Mouse (Mus musculus): ENCODE results near the gene Atpaf1.

Atpaf1 gene

DNA sequence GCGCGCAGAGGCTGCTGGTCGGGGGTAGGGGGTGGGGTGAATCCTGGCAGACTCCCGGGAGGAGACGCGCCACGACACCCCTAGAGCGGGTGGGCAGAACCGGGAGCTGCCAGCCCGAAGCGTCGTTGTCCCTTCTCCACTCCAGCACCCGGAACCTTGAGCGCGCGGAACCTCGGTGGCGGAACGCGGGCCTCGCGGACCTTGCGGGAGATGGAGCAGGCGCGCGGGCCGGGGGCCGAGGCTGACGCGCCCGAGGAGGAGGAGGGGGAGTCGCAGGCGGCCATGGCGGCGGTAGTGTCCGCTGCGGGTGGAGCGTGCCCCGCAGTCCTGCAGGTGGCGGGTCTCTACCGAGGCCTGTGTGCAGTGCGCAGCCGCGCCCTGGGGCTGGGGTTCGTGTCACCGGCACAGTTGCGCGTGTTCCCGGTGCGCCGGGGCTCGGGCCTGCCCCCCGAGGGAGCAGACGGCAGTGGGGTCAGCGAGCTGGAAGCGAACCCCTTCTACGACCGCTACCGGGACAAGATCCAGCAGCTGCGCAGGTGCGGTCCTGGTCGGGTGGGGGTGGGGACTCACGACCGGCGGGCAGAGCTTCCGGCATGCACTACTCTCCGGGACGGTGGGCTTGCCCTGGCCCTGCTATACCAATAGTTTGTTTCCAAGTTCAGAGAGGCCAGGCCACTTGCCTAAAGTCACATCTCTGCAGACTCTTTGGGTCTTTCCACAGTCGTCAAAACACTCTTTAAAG, at the start of gene Atpaf1:
Atpaf1 (plus strand) TSS at position 44 of the 742 bp plus-strand sequence.
- DNase-seq (ENCODE audit: inconsistent age in 2 of 2, low spot score in 1 of 2): peak; percentile 85 to 93

DNA sequence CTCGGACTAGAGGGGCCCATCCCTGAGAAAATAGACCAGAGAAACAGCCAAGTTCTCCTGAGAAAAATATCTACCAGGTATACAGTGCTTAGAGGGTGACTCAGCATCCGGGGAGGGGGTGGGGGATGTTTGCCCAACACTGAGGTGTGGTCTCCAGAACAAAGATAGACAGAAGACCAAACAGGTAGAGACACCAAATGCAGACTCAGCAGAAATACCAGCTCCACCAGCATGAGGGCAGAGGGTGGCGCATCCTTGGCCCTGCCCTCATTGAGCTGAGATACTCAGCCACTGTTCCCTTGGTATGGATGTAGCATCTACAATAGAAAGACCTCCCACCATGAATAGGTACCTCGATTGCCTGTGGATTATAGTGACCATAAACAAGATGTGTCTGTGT, 49.7 kb upstream of the Atpaf1 start:
- peak in 1 of 2 experiments; percentile 12 for DNase-seq (ENCODE audit: inconsistent age in 2 of 2, low spot score in 1 of 2)

DNA sequence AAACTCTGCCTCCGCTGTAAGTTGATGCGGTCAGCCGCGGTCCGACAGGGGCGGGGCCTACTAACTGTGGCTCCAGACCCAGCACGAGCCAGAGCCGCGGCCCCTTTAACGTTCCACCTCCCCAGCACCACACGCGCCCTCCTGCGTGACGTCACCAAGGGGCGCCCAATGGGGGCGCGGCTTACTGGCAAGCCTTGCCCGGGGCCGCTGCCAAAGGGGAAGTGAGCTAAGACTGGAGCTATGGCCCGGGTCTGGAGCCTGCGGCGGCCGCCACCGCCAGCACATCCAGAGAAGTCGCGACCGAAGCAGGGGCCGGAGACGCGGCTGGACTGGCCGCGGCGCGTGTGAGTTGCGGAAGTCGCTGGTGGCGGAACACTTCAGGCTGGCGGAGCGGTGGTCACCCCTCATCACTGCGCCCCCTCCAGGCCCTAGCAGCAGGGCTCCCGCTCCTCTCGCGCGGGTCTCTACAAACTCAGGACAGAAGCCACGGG, 47.0 kb upstream of the Atpaf1 start, which contains the start of gene Efcab14:
Efcab14 (plus strand) TSS at position 194 of the 491 bp plus-strand sequence.
- DNase-seq (ENCODE audit: inconsistent age in 2 of 2, low spot score in 1 of 2): peak; percentile 99

DNA sequence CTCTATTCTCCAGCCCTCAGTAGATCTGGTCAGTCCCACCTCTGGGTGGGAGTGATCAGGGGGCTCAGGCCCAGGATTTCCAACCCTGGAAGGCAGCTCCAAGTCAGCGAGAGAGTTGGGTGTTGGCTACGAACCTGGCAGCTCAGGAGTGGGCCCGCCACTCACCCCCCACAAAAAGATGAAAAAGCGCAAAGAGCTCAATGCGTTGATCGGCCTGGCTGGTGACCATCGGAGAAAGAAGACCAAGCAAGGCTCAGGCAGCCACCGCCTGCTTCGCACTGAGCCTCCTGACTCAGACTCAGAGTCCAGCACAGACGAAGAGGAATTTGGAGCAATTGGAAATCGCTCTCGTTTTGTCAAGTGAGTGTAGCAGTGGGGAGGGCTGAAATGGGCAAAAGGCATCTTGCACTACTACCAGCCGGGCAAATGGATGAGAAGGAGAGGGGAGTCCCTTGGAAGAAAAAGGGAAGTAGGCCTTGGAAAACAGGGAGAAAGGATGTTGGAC, 46.1 kb upstream of the Atpaf1 start:
- peak; percentile 45 to 76 for DNase-seq (ENCODE audit: inconsistent age in 2 of 2, low spot score in 1 of 2)

DNA sequence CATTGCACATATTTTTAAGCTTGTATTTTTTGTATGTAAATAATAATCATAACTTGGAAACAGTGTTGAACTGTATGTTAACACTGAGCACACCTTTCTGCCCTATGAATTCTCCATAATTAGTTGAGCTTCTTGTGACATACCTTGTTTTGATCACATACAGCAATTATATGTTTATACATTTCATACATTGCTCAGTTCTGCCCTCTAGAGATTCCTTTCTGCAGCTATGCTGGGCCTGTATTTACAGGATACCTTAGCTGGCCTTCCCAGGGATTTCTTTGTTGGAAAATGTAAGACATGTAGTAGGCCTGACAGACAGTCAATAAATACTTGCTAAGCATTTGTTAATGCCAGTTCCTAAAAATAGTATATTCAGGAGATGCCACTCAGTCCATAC, 42.0 kb upstream of the Atpaf1 start:
- DNase-seq (ENCODE audit: inconsistent age in 2 of 2, low spot score in 1 of 2): no peak

DNA sequence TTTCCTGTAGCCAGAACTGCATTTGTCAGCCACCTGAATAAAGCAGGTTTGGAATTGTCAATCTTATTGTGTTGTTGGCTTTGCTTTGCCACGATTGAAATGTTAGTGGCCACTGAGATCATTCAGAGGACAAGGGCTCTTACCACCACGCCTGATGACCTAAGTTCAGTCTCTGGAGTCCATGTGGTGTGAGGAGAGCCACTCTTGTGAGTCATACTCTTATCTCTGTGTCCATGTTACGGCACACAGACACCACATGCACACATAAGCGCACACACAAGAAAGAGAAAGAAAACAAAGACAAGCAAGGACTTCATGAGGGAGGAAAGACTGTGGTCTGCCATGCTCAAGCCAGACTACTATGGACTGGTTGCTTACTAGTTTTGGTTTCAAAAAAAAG, 41.5 kb upstream of the Atpaf1 start:
- DNase-seq (ENCODE audit: inconsistent age in 2 of 2, low spot score in 1 of 2): peak; percentile 29 to 68

DNA sequence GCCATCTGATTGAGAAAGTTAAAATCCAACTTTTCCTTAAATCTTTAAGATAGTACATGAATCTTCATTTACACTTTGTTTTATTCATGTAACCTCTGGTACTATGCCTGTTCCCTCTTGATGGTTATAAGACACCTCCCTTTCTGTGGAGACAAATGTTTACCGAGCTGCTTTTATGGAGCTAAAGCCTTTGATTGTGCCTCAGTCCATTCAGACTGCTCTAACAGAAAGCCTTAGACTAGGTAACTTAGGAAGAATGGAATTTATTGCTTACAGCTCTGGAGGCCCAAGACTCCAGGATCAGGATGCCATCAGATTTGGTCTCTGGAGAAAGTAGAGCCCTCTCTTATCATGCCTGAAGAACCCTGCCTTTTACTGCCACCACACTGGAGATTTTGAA, 36.4 kb upstream of the Atpaf1 start:
- DNase-seq (ENCODE audit: inconsistent age in 2 of 2, low spot score in 1 of 2): no peak

DNA sequence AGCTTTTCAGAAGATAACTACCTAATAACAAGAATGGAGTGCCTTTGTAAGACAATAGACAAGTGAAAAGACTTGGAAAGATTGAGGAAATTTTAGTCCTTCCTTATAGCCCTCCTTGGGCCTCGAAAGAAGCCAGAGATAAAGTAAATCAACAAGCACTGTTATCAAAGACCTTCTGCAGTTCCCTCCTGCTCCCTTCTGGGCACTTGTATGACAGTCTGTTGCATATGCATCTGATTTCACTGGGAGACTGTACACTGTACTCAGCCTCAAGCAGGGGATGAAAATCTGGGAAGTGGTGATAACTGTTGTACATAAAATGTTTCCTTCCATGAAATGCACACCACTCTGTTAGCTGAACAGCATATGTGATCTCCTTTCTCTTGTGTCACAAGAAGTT, 35.3 kb upstream of the Atpaf1 start:
- DNase-seq (ENCODE audit: inconsistent age in 2 of 2, low spot score in 1 of 2): no peak

DNA sequence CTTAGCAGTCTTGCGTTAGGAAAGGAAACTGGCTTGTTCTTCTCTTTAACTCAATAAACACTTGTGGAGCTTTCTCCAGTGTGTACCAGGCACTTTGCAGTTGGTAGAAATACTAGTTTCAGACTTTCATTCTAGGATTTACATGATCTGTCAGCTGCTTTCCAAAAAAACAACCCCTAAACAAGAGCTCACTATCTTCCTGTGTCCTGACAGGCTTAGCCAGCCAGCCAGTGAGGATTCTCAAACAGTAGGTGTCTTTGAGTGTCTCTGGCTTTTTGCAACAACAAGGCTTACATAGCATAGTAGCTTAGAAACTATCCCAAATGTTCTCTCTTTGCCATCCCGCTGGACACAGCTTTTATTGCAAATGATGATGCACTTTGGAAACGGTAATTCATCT, 30.5 kb upstream of the Atpaf1 start:
- DNase-seq (ENCODE audit: inconsistent age in 2 of 2, low spot score in 1 of 2): no peak

DNA sequence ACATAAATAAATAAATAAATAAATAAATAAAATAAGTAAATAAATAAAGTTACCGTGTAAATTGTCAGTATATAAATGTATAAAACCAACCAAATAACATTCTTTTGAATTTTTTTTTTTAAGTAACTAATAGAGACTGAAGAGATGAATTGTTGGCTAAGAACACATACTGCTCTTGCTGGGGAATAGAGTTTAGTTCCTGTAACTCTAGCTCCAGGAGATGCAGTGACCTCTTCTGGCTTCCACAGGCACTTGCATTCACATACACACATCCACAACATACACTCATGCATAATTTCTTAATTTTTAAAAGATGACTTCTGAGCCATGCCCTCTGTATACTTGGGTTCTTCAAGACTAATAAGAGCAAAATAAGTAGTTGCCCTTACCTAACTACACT, 29.8 kb upstream of the Atpaf1 start:
- no peak for DNase-seq (ENCODE audit: inconsistent age in 2 of 2, low spot score in 1 of 2)

DNA sequence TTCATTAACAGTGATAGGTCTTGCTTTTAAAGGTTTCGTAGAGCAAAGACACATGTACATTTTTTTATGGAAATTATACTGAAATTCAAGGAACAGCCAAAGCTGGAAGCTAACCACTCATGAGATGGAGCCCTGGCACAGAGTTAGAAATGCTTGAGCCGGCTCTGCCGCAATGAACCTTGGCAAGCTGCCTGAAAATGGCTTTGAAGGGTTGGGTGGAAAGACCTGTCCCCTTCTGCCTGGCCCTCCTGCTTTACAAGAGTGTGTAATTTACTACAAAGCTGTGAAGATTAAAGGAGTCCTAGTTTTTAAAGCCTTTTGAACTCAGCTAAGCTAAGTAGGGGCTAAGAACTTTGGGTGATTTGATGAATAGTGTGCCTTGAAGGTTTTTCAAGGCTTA, 23.4 kb upstream of the Atpaf1 start:
- peak; percentile 70 to 88 for DNase-seq (ENCODE audit: inconsistent age in 2 of 2, low spot score in 1 of 2)

DNA sequence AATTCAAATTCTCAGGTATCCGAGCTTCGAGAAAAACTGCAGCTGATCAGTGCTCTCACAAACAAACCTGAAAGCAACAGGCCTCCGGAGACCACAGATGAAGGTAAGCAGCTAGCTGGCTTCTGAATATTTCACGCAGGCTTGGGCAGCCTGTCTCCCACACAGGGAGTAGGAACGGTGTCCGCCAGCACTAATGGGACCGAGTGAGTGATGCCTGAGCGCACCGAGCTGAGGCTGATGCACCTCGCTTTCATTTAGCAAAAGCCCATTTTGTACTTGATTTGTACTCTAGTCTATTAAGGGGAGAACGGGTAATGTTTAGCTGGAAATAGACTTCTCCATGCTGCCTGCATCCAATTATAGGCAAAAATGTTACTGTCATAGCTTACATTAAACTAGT, 20.0 kb upstream of the Atpaf1 start:
- no peak for DNase-seq (ENCODE audit: inconsistent age in 2 of 2, low spot score in 1 of 2)

DNA sequence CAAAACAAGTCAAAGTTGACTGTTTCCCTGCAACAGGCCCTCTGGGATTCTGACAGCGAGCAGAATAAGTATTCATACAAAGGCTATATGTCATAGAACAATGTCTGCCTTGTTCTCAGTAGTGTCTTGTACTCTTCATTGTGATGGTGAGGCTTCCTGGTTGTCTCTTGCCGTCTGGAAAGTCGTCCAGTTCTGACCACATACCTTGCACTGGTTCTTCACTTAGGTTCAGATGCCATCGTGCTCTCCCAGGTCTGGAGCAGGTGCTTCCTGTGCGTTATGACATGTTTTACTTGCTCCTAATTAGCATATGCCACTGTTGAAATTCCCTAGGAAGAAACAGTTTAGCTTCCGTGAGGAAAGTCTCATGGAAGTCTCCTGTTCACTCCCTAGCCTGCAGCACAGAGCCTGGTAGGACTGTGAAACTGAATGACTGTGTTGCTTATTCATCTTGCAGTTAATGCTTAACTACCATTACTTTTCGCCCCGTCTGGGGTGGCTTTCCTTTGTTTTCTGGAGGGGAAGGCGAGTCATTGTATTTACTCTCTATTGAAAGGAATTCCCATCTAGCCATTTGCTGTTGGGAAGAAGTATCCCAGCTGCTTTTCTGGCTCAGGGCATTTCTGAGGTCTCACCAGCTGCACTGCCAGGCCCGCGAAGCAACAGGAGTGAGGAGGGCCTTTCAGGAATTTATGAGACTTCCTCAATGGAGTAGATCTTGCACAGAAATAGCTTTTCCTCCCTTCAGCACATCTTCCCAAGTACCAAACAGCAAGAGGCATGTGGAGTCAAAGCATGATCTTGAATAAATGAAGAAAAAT, 16.8 kb upstream of the Atpaf1 start:
- DNase-seq (ENCODE audit: inconsistent age in 2 of 2, low spot score in 1 of 2): no peak

DNA sequence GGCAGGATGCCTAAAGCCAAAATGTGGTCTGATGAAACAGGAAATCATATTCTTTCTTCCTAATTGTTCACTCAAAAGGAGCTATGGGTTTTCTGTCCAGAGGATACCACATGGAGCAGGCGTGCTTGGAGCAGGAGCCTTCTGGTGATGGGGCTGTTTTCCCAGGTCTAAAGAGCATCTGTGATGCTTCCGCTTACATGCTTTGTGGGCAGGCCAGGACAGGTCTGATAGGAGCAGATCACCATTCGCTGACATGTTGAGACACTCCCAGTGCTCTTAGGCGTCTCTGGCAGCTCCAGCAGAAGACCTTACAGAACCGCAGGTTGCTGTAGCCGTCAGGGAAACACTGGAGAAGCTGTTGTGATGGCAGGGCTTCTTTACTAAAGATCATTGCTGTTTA, 9.6 kb upstream of the Atpaf1 start:
- no peak for DNase-seq (ENCODE audit: inconsistent age in 2 of 2, low spot score in 1 of 2)

DNA sequence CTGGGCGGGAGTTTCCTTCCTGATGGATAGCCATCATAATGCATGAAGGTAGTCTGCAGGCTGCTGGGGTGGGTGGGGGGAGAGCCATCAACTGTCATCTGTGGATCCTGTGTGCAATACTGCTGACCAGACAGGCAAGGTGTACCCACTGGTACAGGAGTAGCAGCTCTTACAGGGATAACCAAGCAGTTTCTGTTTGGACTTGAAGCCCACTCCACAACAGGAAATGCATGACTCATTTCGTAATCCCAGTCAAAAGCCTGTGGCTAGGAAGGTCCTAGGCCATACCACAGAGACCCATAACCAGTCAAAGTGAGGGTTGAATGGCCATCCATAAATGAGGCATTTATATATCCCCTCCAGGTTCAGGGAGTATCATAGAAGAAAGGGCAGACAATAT, 7.0 kb upstream of the Atpaf1 start:
- no peak for DNase-seq (ENCODE audit: inconsistent age in 2 of 2, low spot score in 1 of 2)

DNA sequence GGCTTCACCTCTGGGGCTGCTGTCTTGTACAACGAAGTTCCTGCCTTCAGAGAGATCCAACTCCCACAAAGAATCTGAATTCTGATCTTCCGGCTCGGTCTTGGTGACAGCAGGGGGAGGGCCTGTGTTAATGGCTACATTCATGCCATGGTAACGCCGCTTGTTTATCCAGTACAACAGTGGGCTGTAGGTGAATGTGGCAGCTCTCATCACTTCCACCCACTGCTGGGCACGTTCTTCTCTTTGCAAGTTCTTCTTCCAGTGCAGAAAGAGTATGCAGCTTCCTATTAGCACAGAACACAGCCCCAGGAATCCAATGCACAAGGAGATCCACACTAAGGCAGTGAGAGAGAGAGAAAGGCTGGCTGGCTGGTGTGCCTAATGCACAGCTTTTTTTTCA, 4.3 kb upstream of the Atpaf1 start:
- no peak for DNase-seq (ENCODE audit: inconsistent age in 2 of 2, low spot score in 1 of 2)

DNA sequence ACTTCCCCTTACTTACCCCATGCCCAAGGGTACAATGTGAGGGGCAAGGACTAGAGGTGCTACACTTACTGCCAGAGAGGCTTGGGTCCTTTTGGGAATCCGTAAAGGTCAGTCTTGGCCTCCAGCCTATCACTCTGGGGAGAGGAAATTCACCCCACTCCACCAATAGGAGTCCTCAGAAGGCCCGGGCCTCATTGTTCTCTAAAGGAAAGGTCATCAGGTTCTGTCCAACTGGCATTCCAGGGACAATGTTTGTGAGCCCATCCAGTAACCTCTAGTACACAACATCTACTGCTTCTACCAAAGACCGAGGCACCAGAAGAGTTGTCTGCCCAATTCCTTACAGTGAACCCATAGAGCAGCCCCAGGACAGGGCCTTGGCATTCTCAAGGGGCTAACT, 3.7 kb upstream of the Atpaf1 start, which contains the start of gene Tex38:
Tex38 (minus strand) TSS at position 101 of the 400 bp plus-strand sequence.
- no peak for DNase-seq (ENCODE audit: inconsistent age in 2 of 2, low spot score in 1 of 2)

DNA sequence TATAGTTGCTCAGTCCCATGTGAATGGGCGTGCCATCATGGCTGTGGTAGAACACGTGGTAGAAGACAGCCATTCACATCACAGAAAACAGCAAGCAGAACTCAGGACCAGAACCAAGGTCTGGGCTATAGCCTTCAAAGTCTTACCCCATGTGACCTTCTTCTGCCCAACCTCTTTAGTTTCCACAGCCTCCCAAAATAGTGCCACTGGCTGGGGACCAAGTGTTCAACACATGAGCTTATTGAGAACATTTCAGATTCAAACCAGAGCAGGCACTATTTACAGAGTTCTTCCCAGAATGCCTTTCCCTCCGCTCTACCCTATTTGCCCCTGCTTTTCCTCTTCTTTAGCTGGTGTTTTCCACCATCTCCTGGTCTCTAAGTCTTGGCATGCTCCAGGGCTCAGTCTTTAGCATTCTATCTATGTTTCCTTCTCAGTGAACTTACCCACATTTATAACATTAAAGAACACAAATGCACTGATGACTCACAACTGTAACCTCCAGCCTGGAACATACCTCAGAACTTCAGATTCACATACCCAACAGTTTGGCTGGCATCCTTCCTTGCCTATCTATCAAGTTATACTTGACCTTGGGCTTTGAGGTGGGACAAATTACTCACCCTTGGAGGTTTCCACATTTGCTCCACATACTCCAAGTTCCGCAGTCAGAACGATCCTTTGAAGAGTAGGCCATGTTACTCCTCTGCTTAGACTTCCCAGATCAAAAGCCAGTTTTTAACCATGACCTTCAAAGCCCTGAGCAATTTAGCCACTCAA, 2.4 kb upstream of the Atpaf1 start:
- peak; percentile 83 to 90 for DNase-seq (ENCODE audit: inconsistent age in 2 of 2, low spot score in 1 of 2)

DNA sequence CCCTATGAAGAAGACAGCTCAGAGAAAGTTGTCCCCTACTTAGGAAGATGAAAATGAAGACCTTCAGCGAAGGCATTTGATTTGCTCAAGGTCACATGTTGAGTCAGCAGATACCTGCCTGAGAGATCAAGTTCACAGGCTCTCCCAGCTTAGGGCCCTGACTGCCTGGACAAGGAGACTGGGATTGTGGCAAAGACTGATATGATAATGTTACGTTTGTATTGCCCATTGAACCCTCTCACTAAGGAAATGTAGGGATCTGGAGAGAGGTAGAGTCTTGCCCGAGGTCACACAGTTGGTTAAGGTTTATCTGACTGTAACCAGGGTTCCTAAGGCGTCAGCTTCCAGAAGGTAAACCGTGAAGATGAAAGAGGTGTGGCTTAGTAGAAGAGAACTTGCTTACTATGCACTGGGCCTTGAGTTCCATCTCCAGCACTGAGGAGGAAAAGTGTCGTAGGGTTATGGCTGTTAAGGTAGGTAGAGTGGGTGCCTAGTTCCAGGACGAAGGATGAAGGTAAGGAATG, 961 bp downstream of the Atpaf1 start:
- DNase-seq (ENCODE audit: inconsistent age in 2 of 2, low spot score in 1 of 2): peak; percentile 41 to 84

DNA sequence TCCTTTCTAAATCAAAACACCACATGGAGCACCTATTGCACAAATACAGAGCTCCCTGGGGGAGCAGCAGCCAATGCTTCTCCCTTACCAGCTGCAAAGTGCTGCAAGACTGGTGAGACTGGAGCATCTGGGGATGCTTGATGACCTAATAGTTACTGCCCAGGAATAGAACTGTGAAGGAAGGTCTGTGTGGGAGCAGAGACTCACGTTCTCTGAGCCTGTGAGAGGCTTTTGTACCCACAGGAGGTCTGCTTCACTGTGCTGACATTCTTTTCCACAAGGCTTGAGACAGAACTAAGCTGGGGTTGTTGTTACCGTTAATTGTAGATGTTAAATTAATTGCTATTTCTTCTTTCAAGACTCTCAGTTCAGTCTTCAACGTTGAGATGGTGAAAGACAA, 6.3 kb downstream of the Atpaf1 start:
- no peak for DNase-seq (ENCODE audit: inconsistent age in 2 of 2, low spot score in 1 of 2)

DNA sequence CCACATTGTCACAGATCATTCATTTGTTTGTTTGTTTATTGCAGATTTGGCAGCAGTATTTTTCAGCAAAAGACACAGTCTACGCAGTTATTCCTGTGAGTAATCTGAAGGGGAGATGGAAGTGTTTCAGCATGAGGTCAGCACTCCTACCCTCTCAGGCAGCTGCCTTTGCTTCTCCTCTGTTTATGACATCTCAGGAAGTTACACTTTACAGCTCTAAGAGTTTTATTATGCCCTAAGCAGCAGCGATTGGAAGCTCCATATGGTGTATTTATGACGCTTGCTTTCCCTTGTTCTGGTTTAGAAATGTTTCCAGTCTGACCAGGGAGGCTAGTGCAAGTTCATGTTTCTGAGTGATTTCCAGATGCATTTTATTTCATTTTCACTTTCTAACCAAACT, 10.7 kb downstream of the Atpaf1 start:
- no peak for DNase-seq (ENCODE audit: inconsistent age in 2 of 2, low spot score in 1 of 2)

Data from adrenal gland, adult (tissue).